Mouse (Mus musculus) ES-E14 (cell line): Measurements from ENCODE around the gene 4930407I10Rik. TPM values are rescaled to one million over a fixed set of nuclear protein-coding genes. Genes with fewer than 3 reads are reported as not detected.
A peak's percentile ranks its signal among the peaks of the same experiment; 100 is the strongest.

Source experiments
- DNase-seq: peaks from one replicate; pipeline ENCODE4 v3.0.0-alpha.2; 2013; ENCODE audit warnings: low read depth, low spot score
- H3K27ac ChIP-seq: 2 replicates; pipeline ENCODE4 v1.5.1; 2012; ENCODE audit warnings: low read depth, mild to moderate bottlenecking, low read length, moderate library complexity, mixed read lengths; ENCODE audit not compliant: poor library complexity, insufficient read depth, severe bottlenecking
- H3K36me3 ChIP-seq: 2 replicates; pipeline ENCODE4 v1.6.1; 2012; ENCODE audit warnings: mild to moderate bottlenecking, low read length, moderate library complexity, mixed read lengths; ENCODE audit not compliant: control insufficient read depth, poor library complexity, insufficient read depth, severe bottlenecking
- H3K4me1 ChIP-seq, 2 experiments: fragments of 150-350 bp in 1 of 2; sonication (generic) in 1 of 2; 2 replicates each; pipeline ENCODE4 v1.6.1; 2012; ENCODE audit warnings: low read length in 2 of 2, mild to moderate bottlenecking in 1 of 2, mixed read lengths in 1 of 2; ENCODE audit not compliant: control insufficient read depth in 2 of 2, insufficient read depth in 2 of 2, poor library complexity in 1 of 2
- H3K4me3 ChIP-seq, 2 experiments: fragments of 150-350 bp in 1 of 2; sonication (generic) in 1 of 2; 2 replicates each; pipeline ENCODE4 v1.5.1; 2012; ENCODE audit warnings: low read length in 2 of 2, low read depth in 1 of 2, mild to moderate bottlenecking in 1 of 2, mixed read lengths in 1 of 2; ENCODE audit not compliant: insufficient read depth in 1 of 2, poor library complexity in 1 of 2, severe bottlenecking in 1 of 2
- H3K9ac ChIP-seq: 2 replicates; pipeline ENCODE4 v1.6.1; 2012; ENCODE audit warnings: low read depth, mild to moderate bottlenecking, low read length, mixed read lengths; ENCODE audit not compliant: poor library complexity, insufficient read depth, severe bottlenecking
- H3K9me3 ChIP-seq: fragments of 150-350 bp; sonication (generic); 2 replicates; pipeline ENCODE4 v1.6.1; 2012; ENCODE audit warnings: low read depth, mild to moderate bottlenecking, low read length; ENCODE audit not compliant: control insufficient read depth, insufficient read depth
- CHD2 ChIP-seq: IDR thresholded peaks from 2 replicates; pipeline ENCODE4 v1.6.1; 2014; ENCODE audit warnings: mild to moderate bottlenecking, low read depth, low read length, inconsistent platforms
- HCFC1 ChIP-seq: IDR thresholded peaks from 2 replicates; pipeline ENCODE4 v1.6.1; 2012; ENCODE audit warnings: low read length, inconsistent platforms, borderline replicate concordance; ENCODE audit not compliant: insufficient read depth
- MAFK ChIP-seq: IDR thresholded peaks from 2 replicates; pipeline ENCODE4 v1.6.1; 2014; ENCODE audit warnings: mild to moderate bottlenecking, low read depth, low read length, inconsistent platforms; ENCODE audit not compliant: insufficient read depth
- ZC3H11A ChIP-seq: IDR thresholded peaks from 2 replicates; pipeline ENCODE4 v1.6.1; 2012; ENCODE audit warnings: low read depth, mild to moderate bottlenecking, inconsistent platforms, low read length, borderline replicate concordance
- ZNF384 ChIP-seq: IDR thresholded peaks from 2 replicates; pipeline ENCODE4 v1.6.1; 2012; ENCODE audit warnings: low read depth, low read length, inconsistent platforms
- in situ Hi-C, 2 experiments: fragments of 600-800 bp; cut with MboI; formaldehyde crosslinking; loops; one replicate each; pipeline ENCODE4 v1.15.1; 2025; ENCODE audit warnings: low sequenced_read_pairs in 2 of 2, inconsistent platforms in 1 of 2; ENCODE audit not compliant: unreplicated experiment in 2 of 2
- total RNA-seq: library from RNA; depleted of rRNA; stranded (reverse); fragments of 300-350 nt; gene quantifications from 2 replicates; pipeline ENCODE4 v1.2.3, GENCODE M21; 2012

4930407I10Rik gene
- total RNA-seq, 1 experiment = not detected

- H3K9me3 ChIP-seq = no peaks in the 10 kb centered on the region
- H3K36me3 ChIP-seq = no peaks in the 10 kb centered on the region
- in situ Hi-C loops = loop anchor here (10.0 to 25.0 kb wide), 2 partner anchors 169 to 172 kb away; partner anchors contain the start of gene Cenpm (in 1 of the 2)
- no peak overlapping the region for H3K4me3 ChIP-seq
- DNase-seq = peak; percentile 93
- no peak for TF ChIP-seq HCFC1
- no peak for TF ChIP-seq MAFK
- TF ChIP-seq ZC3H11A = peak; percentile 93
- no peak for TF ChIP-seq CHD2
- no peak for TF ChIP-seq ZNF384
- H3K4me1 ChIP-seq = no peaks in the 10 kb centered on the region
- peak overlapping the region; percentile 23; the same call in 1 of the 2 replicates for H3K9ac ChIP-seq
- H3K27ac ChIP-seq = no peak overlapping the region
Measured at GRCm38 (mm10) chr15:82065511-82065910, 6.6 kb downstream of the 4930407I10Rik start.

DNA sequence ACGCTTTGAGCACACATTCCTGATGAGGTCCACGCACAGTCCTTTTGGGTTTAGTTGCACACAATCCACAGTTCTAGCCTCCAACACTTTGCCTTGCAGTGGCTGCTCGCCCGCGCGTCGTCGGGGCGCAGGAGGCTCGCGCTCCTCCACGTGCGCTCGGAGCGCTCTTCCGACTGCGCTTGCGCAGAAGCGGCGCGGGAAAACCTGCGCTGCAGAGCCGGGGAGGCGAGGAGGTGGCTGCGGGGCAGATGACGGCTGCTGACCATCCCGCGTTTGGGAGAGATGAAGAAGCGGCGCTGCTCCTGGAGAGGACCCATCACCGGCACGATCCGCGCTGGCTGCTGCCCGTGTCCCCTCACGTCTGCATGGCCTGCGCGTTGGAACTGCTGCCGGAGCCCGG, 10.9 kb downstream of the 4930407I10Rik start, which contains the start of gene Mei1:
Mei1 (plus strand) TSS at position 99 of the 400 bp plus-strand sequence.
- H3K27ac ChIP-seq = no peak within 1 kb of the TSS
- H3K9me3 ChIP-seq = no peaks in the 10 kb centered on the region
- no peaks in the 10 kb centered on the region for H3K36me3 ChIP-seq
- peak within 1 kb of the TSS; percentile 36 to 38; a peak in 2 of 4 replicates for H3K4me3 ChIP-seq
- H3K9ac ChIP-seq = 0 out of 2 replicates have a peak within 1 kb of the TSS, but pooled peaks have one; percentile 4
- in situ Hi-C loops = loop anchor here (10.0 to 25.0 kb wide), 2 partner anchors 165 to 167 kb away; partner anchors contain the start of gene Cenpm (in 1 of the 2)
- H3K4me1 ChIP-seq = no peaks in the 10 kb centered on the region
- peak; percentile 26 for DNase-seq
- TF ChIP-seq ZNF384 (no peak), CHD2 (no peak), HCFC1 (no peak), MAFK (no peak), ZC3H11A (no peak)

DNA sequence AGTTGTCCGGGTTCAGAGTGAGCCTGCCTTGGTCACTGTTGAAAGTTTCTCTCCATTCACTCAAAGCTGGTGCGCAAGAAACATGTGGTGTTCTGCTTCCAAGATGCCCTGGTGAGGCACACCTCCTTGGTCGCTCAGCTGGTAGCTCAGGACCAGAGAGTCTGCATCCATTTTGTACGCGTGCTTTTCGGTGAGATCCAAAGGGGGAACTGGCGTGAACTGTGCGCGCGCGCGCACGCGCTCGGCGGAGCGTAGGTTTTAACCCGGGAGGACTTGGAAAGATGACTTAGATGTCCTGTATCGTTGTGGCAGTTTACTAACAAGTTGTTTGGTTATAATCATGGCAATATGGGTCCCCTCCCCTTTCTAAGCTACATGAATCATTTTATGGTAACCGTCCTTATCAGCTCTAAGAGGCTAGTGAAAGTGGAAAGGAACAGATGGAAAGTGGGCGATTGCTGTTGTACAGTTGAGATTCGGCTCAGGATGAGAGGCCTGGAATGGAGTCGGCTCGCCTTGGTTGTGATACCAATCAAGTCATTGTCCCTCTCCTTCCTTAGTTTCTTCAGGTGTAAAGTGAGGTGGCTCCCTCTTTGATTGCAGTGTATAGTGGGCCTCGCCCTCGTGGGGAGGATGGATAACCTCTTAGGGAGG, 13.0 kb downstream of the 4930407I10Rik start:
- Histone ChIP-seq H3K4me3 (no peak overlapping the region), H3K36me3 (no peaks in the 10 kb centered on the region), H3K4me1 (no peaks in the 10 kb centered on the region), H3K9ac (no peak overlapping the region), H3K27ac (no peak overlapping the region), H3K9me3 (no peaks in the 10 kb centered on the region)
- TF ChIP-seq HCFC1 (no peak), ZNF384 (no peak), CHD2 (no peak), MAFK (no peak), ZC3H11A (no peak)
- DNase-seq = peak; percentile 36
- in situ Hi-C loops = loop anchor here in 1 of 2 experiments (25.0 kb wide), 1 partner anchor 165 kb away; the partner anchor contains the start of gene Cenpm

GRCm38 (mm10) chr15:82073490-82073889, 14.5 kb downstream of the 4930407I10Rik start:
- in situ Hi-C loops = loop anchor here in 1 of 2 experiments (25.0 kb wide), 1 partner anchor 164 kb away; the partner anchor contains the start of gene Cenpm
- Histone ChIP-seq H3K4me3 (no peak overlapping the region), H3K9me3 (no peaks in the 10 kb centered on the region), H3K27ac (no peak overlapping the region), H3K4me1 (no peaks in the 10 kb centered on the region; a peak in 1 of 4 replicates), H3K9ac (no peak overlapping the region), H3K36me3 (no peaks in the 10 kb centered on the region)
- no peak for DNase-seq
- TF ChIP-seq HCFC1 (no peak), MAFK (no peak), CHD2 (no peak), ZC3H11A (no peak), ZNF384 (no peak)
